Mouse (Mus musculus) intestine, postnatal 0 days (tissue): ENCODE results near the gene Cdc25b. TPM values are rescaled to one million over a fixed set of nuclear protein-coding genes. Genes with fewer than 3 reads are reported as not detected.
"Not testable (repeated sequence)": the region's sequence is repeated elsewhere in the genome, so short reads cannot be mapped to it uniquely, and the experiment has no call there.

ENCODE experiments used
- ATAC-seq: fragments of 200-750 bp; cut with Nextera tagmentation; 2 replicates; pipeline ENCODE4 v1.8.0; 2017; ENCODE audit warnings: mild to moderate bottlenecking, moderate TSS enrichment, moderate library complexity
- H3K27ac ChIP-seq: fragments of 300-500 bp; sonication (generic); 2 replicates; pipeline ENCODE4 v1.5.1; 2014; ENCODE audit warnings: mild to moderate bottlenecking, low read depth, low read length, moderate library complexity
- H3K27me3 ChIP-seq: fragments of 300-500 bp; sonication (generic); replicated peaks from 2 replicates; pipeline ENCODE4 v1.6.1; 2014; ENCODE audit warnings: low read length, mixed read lengths; ENCODE audit not compliant: control insufficient read depth, insufficient read depth
- H3K36me3 ChIP-seq: fragments of 300-500 bp; sonication (generic); 2 replicates; pipeline ENCODE4 v1.6.1; 2014; ENCODE audit warnings: mild to moderate bottlenecking, moderate library complexity; ENCODE audit not compliant: control insufficient read depth, insufficient read depth
- H3K4me1 ChIP-seq: fragments of 300-500 bp; sonication (generic); replicated peaks from 2 replicates; pipeline ENCODE4 v1.6.1; 2014; ENCODE audit warnings: antibody characterized with exemption, low read length, mixed read lengths; ENCODE audit not compliant: control insufficient read depth, insufficient read depth
- H3K4me2 ChIP-seq: fragments of 300-500 bp; sonication (generic); replicated peaks from 2 replicates; pipeline ENCODE4 v1.6.1; 2014; ENCODE audit warnings: low read depth, mild to moderate bottlenecking, moderate library complexity
- H3K4me3 ChIP-seq: fragments of 300-500 bp; sonication (generic); 2 replicates; pipeline ENCODE4 v1.5.1; 2014; ENCODE audit warnings: low read depth, low read length
- H3K9ac ChIP-seq: fragments of 300-500 bp; sonication (generic); 2 replicates; pipeline ENCODE4 v1.6.1; 2014; ENCODE audit warnings: mild to moderate bottlenecking, low read depth, low read length
- H3K9me3 ChIP-seq: fragments of 300-500 bp; sonication (generic); 2 replicates; pipeline ENCODE4 v1.6.1; 2016; ENCODE audit warnings: mixed run types; ENCODE audit not compliant: control insufficient read depth
- CTCF ChIP-seq: sonication (generic); IDR thresholded peaks from 2 replicates; pipeline ENCODE4 v1.5.1; 2016; ENCODE audit warnings: low read depth, mild to moderate bottlenecking, control low read depth, antibody characterized with exemption, moderate library complexity
- WGBS: fragments of 180-500 bp; shearing (Covaris S2); extraction: QIAGEN DNeasy Blood & Tissue Kit; methylation state at CpG from one replicate; pipeline ENCODE4 v1.1.7; 2014; 5-methylcytosine and 5-hydroxymethylcytosine counted together
- polyA plus RNA-seq: library from polyadenylated mRNA; unstranded; fragments of >200 nt; fragmentation: Nextera tagmentation; extraction: Ambion mirVana; gene quantifications from 2 replicates; pipeline ENCODE4 v1.2.1, GENCODE M21; 2015

The Cdc25b gene
- polyA plus RNA-seq, 1 experiment from 2014 or later = 10.9 TPM

DNA sequence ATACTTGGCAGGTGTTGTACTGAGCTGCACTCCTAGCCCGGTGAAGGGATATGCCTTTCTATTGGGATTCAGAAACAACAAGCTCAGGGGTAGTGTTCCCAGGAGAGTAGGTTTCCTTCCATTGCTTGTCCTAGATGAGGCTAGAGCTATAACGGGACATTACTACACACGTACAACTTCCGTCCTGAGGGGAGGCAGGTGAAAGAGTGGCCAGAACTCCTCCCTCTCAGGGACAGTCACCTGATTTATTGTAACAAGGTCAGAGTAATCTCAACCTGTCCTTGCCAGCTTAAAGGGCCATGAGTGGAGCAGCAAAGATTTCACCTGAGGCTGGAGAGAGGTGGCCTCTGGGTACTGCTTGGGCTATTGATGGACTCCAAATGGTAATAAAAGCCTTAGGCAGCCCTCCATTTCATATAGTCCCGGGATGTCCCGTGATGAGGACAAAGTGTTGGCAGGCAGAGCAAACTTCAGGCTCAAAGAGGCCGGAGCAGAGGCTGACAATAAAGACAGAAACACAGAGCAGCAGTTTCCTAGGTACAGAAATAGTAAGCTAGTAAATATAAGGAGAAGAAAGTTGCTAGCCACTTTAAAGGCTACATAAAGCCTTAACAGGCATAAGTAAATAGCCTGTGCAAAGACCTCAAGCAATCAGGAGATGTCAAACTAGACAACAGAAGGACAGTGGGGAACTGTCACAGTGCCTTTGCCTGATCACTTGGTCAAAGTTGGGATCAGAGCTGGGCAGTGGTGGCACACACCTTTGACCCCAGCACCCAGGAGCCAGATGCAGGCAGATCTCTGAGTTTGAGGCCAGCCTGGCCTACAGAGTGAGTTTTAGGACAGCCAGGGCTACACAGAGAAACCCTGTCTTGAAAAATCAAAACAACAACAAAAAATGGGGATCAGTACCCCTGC lies 29.5 kb downstream of the Cdc25b start:
- Histone ChIP-seq H3K36me3 (peaks cover 6% of the 10 kb centered on the region; the same call in 1 of the 2 replicates), H3K27me3 (no peaks in the 10 kb centered on the region), H3K4me1 (peaks cover 6% of the 10 kb centered on the region; the same call in 1 of the 2 replicates), H3K4me2 (no peak overlapping the region), H3K9me3 (no peaks in the 10 kb centered on the region), H3K27ac (peak overlapping the region; percentile 77), H3K9ac (no peak overlapping the region), H3K4me3 (no peak overlapping the region)
- WGBS = 43% methylated on average over 7 of the region's 7 CpGs
- TF ChIP-seq CTCF = no peak
- ATAC-seq = peak; percentile 63

DNA sequence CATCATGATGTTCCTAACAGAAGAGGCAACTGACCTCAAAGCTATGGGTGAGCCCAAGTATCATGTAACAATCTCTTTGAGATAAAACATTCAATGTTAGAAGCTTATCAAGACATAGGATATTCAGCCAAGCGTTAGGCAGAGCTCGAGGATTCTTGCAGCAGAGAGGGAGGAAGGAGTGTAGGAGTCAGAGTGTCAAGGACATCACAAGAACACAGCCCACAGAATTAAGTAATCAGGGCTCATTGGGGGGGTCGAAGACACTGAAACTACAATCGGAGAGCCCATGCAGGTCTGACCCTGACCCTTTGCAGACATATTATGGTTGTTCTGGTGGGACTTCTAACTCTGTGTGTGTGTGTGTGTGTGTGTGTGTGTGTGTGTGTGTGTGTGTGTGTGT lies 33.3 kb downstream of the Cdc25b start:
- no peak overlapping the region for H3K9ac ChIP-seq
- H3K36me3 ChIP-seq = no peaks in the 10 kb centered on the region
- H3K27me3 ChIP-seq = no peaks in the 10 kb centered on the region
- H3K9me3 ChIP-seq = no peaks in the 10 kb centered on the region
- no peak overlapping the region for H3K4me3 ChIP-seq
- ATAC-seq = no peak
- H3K4me1 ChIP-seq = 0 out of 2 replicates have a peak, but pooled peaks cover 2% of the 10 kb centered on the region
- no peak overlapping the region for H3K27ac ChIP-seq
- TF ChIP-seq CTCF = no peak
- 73% methylated on average over 4 of the region's 4 CpGs for WGBS
- no peak overlapping the region for H3K4me2 ChIP-seq

DNA sequence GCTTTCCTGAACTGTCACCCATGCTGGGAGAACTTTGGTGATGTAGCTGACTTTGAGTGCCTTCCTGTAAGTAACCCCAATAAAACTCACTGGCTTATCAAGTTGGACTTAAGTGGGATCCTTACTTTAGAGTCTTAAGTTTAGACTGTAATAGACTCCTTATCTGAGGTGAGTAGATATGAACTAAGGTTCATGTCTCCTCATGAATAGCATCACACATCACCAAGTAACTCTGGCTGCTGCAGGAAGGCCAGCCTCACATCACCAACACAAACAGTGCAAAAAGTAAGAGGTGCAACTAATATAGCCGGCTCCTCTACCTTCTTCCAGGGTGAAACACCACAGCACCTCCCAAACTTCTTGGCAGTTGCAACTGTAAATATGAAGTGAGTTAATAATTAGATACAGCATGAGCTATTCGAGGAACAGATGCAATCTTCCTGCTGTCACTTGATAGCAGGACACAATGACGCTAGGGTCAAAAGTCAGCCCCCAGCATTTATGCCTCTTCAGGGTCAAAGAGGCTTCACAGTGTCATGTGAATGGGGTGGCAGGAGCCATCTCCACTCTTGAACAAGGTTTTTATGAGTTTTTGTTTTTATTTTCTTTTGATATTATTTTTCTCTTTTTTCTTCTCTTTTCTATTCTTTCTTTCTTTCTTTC lies 35.2 kb downstream of the Cdc25b start:
- Histone ChIP-seq H3K9me3 (no peaks in the 10 kb centered on the region), H3K4me1 (0 out of 2 replicates have a peak, but pooled peaks cover 2% of the 10 kb centered on the region), H3K4me3 (no peak overlapping the region), H3K9ac (no peak overlapping the region), H3K27ac (peak overlapping the region; percentile 70), H3K4me2 (no peak overlapping the region), H3K36me3 (no peaks in the 10 kb centered on the region), H3K27me3 (no peaks in the 10 kb centered on the region)
- no peak for TF ChIP-seq CTCF
- 32% methylated on average over 3 of the region's 3 CpGs for WGBS
- ATAC-seq = peak; percentile 77

DNA sequence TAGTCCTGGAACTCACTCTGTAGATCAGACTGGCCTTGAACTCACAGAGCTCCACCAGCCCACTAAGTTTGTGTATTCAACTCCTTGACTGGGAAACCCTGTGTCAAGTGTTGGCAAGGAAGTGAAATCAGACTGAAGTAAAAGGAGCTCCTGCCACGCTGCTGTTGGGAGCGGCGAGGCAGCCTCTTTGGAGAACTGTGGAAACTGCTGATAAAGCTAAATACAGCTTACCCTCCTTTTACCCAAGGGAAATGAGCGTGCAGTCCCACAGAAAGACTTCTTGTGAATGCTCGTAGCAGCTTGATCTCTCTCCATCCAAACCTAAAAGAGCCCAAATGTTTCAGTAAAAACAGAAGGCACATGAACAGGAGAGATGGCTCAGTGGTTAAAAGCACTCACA lies 35.8 kb downstream of the Cdc25b start:
- H3K4me3 ChIP-seq = no peak overlapping the region
- no peaks in the 10 kb centered on the region for H3K36me3 ChIP-seq
- H3K4me1 ChIP-seq = 0 out of 2 replicates have a peak, but pooled peaks cover 2% of the 10 kb centered on the region
- WGBS = 19% methylated on average over 5 of the region's 5 CpGs
- no peak overlapping the region for H3K4me2 ChIP-seq
- ATAC-seq = no peak
- H3K27ac ChIP-seq = peak overlapping the region; percentile 54
- no peak for TF ChIP-seq CTCF
- no peak overlapping the region for H3K9ac ChIP-seq
- no peaks in the 10 kb centered on the region for H3K27me3 ChIP-seq
- no peaks in the 10 kb centered on the region for H3K9me3 ChIP-seq

DNA sequence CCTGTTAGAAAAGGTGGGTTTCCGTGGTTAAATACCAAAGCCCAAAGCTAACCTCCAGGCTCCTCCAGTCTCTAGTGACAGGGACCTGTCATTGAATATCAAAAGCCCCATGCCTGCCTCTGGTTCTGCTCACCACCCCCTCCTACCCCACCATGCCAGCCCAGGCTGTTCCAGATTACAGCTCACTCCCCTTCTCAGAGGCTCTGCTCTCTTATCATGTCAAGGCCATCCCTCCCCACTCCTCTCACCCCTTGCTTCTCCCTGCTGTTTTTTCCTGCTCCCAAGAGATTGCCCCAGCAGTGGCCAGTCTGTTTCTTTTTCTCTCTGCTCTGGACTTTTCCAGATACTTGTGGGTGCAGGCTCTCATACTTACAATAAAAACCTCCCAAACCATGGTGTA lies 36.8 kb downstream of the Cdc25b start:
- ATAC-seq = no peak
- Histone ChIP-seq H3K4me2 (no peak overlapping the region), H3K27me3 (no peaks in the 10 kb centered on the region), H3K4me3 (no peak overlapping the region), H3K9me3 (no peaks in the 10 kb centered on the region), H3K9ac (no peak overlapping the region), H3K27ac (no peak overlapping the region), H3K36me3 (no peaks in the 10 kb centered on the region), H3K4me1 (0 out of 2 replicates have a peak, but pooled peaks cover 2% of the 10 kb centered on the region)
- WGBS = 64% methylated on average over 1 of the region's 1 CpGs
- no peak for TF ChIP-seq CTCF

DNA sequence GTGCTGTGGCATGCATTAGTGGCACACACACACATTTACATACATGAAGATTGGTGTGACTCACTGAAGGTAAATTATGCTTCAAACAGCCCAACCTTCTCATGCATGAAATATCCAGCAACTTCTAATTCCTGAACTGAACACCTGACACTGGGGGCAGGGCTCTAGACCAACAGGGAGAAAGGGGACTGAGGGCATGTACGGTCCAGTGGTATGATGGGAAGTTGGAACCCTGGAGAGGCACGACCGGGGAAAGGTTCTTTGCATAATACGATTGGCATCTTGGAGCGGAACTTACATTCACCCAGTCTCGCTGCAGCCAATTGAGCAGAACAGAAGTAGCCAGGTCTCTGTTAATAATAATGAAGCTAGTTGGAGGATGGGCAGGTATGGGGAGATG lies 38.4 kb downstream of the Cdc25b start:
- no peak overlapping the region for H3K9ac ChIP-seq
- no peak overlapping the region for H3K4me2 ChIP-seq
- no peak overlapping the region for H3K27ac ChIP-seq
- no peak for TF ChIP-seq CTCF
- no peak overlapping the region for H3K4me3 ChIP-seq
- 0 out of 2 replicates have a peak, but pooled peaks cover 2% of the 10 kb centered on the region for H3K4me1 ChIP-seq
- whole genome bisulfite sequencing = 90% methylated on average over 6 of the region's 6 CpGs
- H3K36me3 ChIP-seq = no peaks in the 10 kb centered on the region
- H3K27me3 ChIP-seq = no peaks in the 10 kb centered on the region
- no peaks in the 10 kb centered on the region for H3K9me3 ChIP-seq
- ATAC-seq = no peak

DNA sequence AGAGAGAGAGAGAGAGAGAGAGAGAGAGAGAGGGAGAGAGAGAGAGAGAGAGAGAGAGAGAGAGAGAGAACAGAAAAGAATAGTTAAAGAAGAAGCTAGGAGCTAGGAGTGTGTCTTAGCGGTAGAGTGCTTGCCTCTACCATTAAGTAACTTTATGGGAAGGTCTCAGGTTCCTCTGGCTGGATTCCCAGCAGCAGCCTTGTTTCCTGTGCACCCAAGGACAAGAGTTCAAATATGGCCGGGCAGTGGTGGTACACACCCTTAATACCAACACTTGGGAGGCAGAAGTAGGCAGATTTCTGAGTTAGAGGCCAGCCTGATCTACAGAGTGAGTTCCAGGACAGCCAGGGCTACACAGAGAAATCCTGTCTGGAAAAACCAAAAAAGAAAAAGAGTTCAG lies 39.9 kb downstream of the Cdc25b start:
- not testable (repeated sequence) for ATAC-seq, H3K4me2 ChIP-seq, H3K4me3 ChIP-seq, H3K9ac ChIP-seq, H3K27ac ChIP-seq, H3K4me1 ChIP-seq, H3K27me3 ChIP-seq, H3K36me3 ChIP-seq, H3K9me3 ChIP-seq
- WGBS = 48% methylated on average over 2 of the region's 2 CpGs
